Mouse (Mus musculus) adrenal gland, postnatal 25 days (tissue): ENCODE data around the gene Zbtb9. TPM values are rescaled to one million over a fixed set of nuclear protein-coding genes. Genes with fewer than 3 reads are reported as not detected.
"Not testable (repeated sequence)": the region's sequence is repeated elsewhere in the genome, so short reads cannot be mapped to it uniquely, and the experiment has no call there.

Experiments
- DNase-seq: peaks from one replicate; pipeline ENCODE4 v3.0.0; 2021; ENCODE audit warnings: mixed read lengths
- total RNA-seq: library from RNA; stranded (reverse); gene quantifications from 2 replicates; pipeline ENCODE4 v1.2.3, GENCODE M21; 2021

Gene Zbtb9
- total RNA-seq, 1 experiment from 2014 or later = 8.0 TPM

GRCm38 (mm10) chr17:26971247-26971905, 1.6 kb upstream of the Zbtb9 start:
- DNase-seq = no peak

- no peak for DNase-seq
Measured at GRCm38 (mm10) chr17:26972107-26972506, 860 bp upstream of the Zbtb9 start.

GRCm38 (mm10) chr17:26974547-26974946, 1.6 kb downstream of the Zbtb9 start:
- no peak for DNase-seq

- no peak for DNase-seq
Measured at GRCm38 (mm10) chr17:26975415-26975814, 2.4 kb downstream of the Zbtb9 start.

- DNase-seq = not testable (repeated sequence)
Measured at GRCm38 (mm10) chr17:26977354-26977753, 4.4 kb downstream of the Zbtb9 start.

GRCm38 (mm10) chr17:26979426-26979825, 6.5 kb downstream of the Zbtb9 start:
- DNase-seq = no peak

GRCm38 (mm10) chr17:26981050-26981449, 8.1 kb downstream of the Zbtb9 start:
- no peak for DNase-seq

GRCm38 (mm10) chr17:26983382-26983781, 10.4 kb downstream of the Zbtb9 start:
- DNase-seq = no peak

- no peak for DNase-seq
Measured at GRCm38 (mm10) chr17:26985503-26986179, 12.7 kb downstream of the Zbtb9 start.

GRCm38 (mm10) chr17:26990521-26990920, 17.6 kb downstream of the Zbtb9 start:
- DNase-seq = no peak

GRCm38 (mm10) chr17:26994410-26994809, 21.4 kb downstream of the Zbtb9 start:
- DNase-seq = peak; percentile 70

- no peak for DNase-seq
Measured at GRCm38 (mm10) chr17:26995006-26995405, 22.0 kb downstream of the Zbtb9 start.

- no peak for DNase-seq
Measured at GRCm38 (mm10) chr17:26995562-26995961, 22.6 kb downstream of the Zbtb9 start.

- no peak for DNase-seq
Measured at GRCm38 (mm10) chr17:26997661-26998060, 24.7 kb downstream of the Zbtb9 start.

GRCm38 (mm10) chr17:26998283-26998682, 25.3 kb downstream of the Zbtb9 start:
- no peak for DNase-seq

GRCm38 (mm10) chr17:26999996-27000395, 27.0 kb downstream of the Zbtb9 start:
- DNase-seq = no peak

- no peak for DNase-seq
Measured at GRCm38 (mm10) chr17:27001151-27001550, 28.2 kb downstream of the Zbtb9 start.

GRCm38 (mm10) chr17:27001889-27002288, 28.9 kb downstream of the Zbtb9 start:
- DNase-seq = no peak

GRCm38 (mm10) chr17:27004431-27004830, 31.5 kb downstream of the Zbtb9 start:
- peak; percentile 60 for DNase-seq

- no peak for DNase-seq
Measured at GRCm38 (mm10) chr17:27004903-27005485, 32.0 kb downstream of the Zbtb9 start.

- DNase-seq = no peak
Measured at GRCm38 (mm10) chr17:27005644-27006043, 32.7 kb downstream of the Zbtb9 start.

GRCm38 (mm10) chr17:27008277-27008676, 35.3 kb downstream of the Zbtb9 start:
- no peak for DNase-seq

- DNase-seq = no peak
Measured at GRCm38 (mm10) chr17:27011167-27011566, 38.2 kb downstream of the Zbtb9 start.
